Mouse (Mus musculus): ENCODE results near the gene Iqgap1.

Iqgap1 gene

DNA sequence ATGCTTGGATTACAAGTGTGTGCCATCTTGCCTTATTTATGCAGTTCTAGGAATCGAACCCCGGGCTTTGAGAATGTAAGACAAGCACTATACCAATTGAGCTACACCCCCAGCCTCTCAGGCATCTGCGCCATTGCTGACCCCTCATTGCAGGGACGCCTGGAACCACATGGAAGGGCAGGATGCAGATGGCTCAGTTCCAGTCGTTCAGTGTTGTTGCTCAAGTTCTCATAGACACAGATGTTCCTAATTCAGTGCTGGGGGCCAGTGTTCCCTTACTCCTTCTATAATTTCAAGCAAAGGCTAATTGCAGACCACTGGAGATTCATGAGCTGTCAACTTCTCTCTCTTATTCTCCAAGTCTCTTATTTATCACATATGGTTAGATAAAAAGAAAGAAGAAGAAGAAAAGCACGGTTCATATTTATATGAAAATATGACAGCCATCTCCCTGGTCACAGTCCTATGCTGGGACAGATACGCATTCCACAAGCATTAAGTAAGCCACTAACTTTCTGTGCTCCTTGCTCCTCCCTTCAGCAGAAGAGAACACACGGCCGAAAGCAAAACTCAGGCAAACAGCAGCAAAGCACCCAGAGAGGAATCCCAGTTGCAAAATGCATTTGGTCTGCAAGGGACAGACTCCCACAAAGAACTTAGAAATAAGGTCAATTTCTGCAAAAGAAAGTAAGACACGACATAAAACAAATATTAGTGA is 159.4 kb downstream of the Iqgap1 start:
- DNase-seq (ENCODE audit: low spot score in 2 of 2) = no peak
